Mouse (Mus musculus): ENCODE data around the gene Fras1.

- TF ChIP-seq CTCF (IDR thresholded peaks at IDR 0.05; ENCODE audit: low read depth): no peak
- TF ChIP-seq EP300 (optimal IDR thresholded peaks at IDR 0.05): no peak
Measured at GRCm38 (mm10) chr5:96375391-96375831, 1.7 kb downstream of the Fras1 start.

Measured in stomach, postnatal 0 days (tissue).